ENCODE assay signal across 18 mouse cellular contexts in the genomic region with DNA sequence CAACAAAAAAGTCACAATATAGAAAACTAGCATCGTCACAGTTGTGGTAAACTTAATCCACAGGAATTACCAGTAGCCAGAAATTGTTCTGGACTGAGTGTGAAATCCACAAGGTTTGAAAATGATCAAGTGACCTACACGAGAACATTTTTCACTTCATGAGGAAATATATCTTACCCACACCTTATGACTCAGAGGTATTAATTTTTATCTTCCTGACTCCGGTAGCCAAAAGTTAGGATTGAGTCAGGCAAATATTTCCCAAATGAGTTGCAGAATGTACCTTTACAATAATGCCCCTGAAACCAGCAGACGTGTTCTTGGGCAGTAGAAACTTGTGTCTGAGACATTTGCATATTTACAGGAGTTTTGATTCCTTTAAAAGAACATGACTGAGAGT.
"Had no signal": no experiment of that assay in that cellular context is flagged by ENCODE, and none has a peak within 500 bp of the region (broad histone marks: within the 10 kb centered on the region; RNA-seq: fewer than 3 reads in every experiment).

No protein-coding gene starts in this region.

- H3K27me3 ChIP-seq: intestine, embryonic 15.5 days; kidney, embryonic 15.5 days; liver, embryonic 13.5 days; midbrain, embryonic 13.5 days; neural tube, embryonic 13.5 days; stomach, embryonic 15.5 days had no signal

- ATAC-seq: intestine, embryonic 15.5 days; midbrain, embryonic 13.5 days had no signal

- DNase-seq: kidney, adult 11 months; kidney, adult 8-10 months; kidney, postnatal 10 days; layer of hippocampus, adult 9-11 months; liver, embryonic 13.5 days; lung, adult 2 months; retina, postnatal 1 day; right cerebral cortex, postnatal 25 days; spleen, adult 18-20 months; thymus, adult 18-20 months; thymus, postnatal 4 days had no signal

- H3K36me3 ChIP-seq: intestine, embryonic 15.5 days; kidney, embryonic 15.5 days; liver, embryonic 13.5 days; midbrain, embryonic 13.5 days; neural tube, embryonic 13.5 days; stomach, embryonic 15.5 days had no signal

- H3K4me1 ChIP-seq: intestine, embryonic 15.5 days; kidney, embryonic 15.5 days; midbrain, embryonic 13.5 days; neural tube, embryonic 13.5 days; stomach, embryonic 15.5 days had no signal

- H3K9me3 ChIP-seq: intestine, embryonic 15.5 days; kidney, embryonic 15.5 days; liver, embryonic 13.5 days; midbrain, embryonic 13.5 days; neural tube, embryonic 13.5 days; stomach, embryonic 15.5 days had no signal

- H3K9ac ChIP-seq: intestine, embryonic 15.5 days; kidney, embryonic 15.5 days; liver, embryonic 13.5 days; midbrain, embryonic 13.5 days; neural tube, embryonic 13.5 days; stomach, embryonic 15.5 days had no signal

- H3K4me2 ChIP-seq: intestine, embryonic 15.5 days; kidney, embryonic 15.5 days; liver, embryonic 13.5 days; midbrain, embryonic 13.5 days; neural tube, embryonic 13.5 days; stomach, embryonic 15.5 days had no signal

- H3K4me3 ChIP-seq: intestine, embryonic 15.5 days; kidney, embryonic 15.5 days; layer of hippocampus, adult 2 months; liver, embryonic 13.5 days; midbrain, embryonic 13.5 days; neural tube, embryonic 13.5 days; stomach, embryonic 15.5 days had no signal

- H3K27ac ChIP-seq: intestine, embryonic 15.5 days; kidney, embryonic 15.5 days; layer of hippocampus, adult 2 months; liver, embryonic 13.5 days; macrophage; midbrain, embryonic 13.5 days; neural tube, embryonic 13.5 days; stomach, embryonic 15.5 days had no signal
